Mouse (Mus musculus) megakaryocyte, embryonic 14.5 days (primary cell): ENCODE data around the gene Gse1. TPM values are rescaled to one million over a fixed set of nuclear protein-coding genes. Genes with fewer than 3 reads are reported as not detected.
A peak's percentile ranks its signal among the peaks of the same experiment; 100 is the strongest.
"Not testable (repeated sequence)": the region's sequence is repeated elsewhere in the genome, so short reads cannot be mapped to it uniquely, and the experiment has no call there.

Source experiments
- H3K27me3 ChIP-seq: replicated peaks from 2 replicates; pipeline ENCODE3; 2012; ENCODE audit warnings: inconsistent platforms
- H3K36me3 ChIP-seq: replicated peaks from 2 replicates; pipeline ENCODE3; 2012; ENCODE audit warnings: low read length, inconsistent platforms, mixed read lengths
- H3K4me1 ChIP-seq: 2 replicates; pipeline ENCODE4 v1.6.1; 2012; ENCODE audit warnings: inconsistent platforms
- H3K4me3 ChIP-seq: replicated peaks from 2 replicates; pipeline ENCODE3; 2012; ENCODE audit warnings: moderate library complexity, mild to moderate bottlenecking, inconsistent platforms
- H3K9me3 ChIP-seq: 2 replicates; pipeline ENCODE4 v1.6.1; 2012; ENCODE audit warnings: inconsistent platforms
- FLI1 ChIP-seq: IDR thresholded peaks from 2 replicates; pipeline ENCODE4 v1.6.1; 2012; ENCODE audit warnings: low read length, inconsistent platforms, mixed read lengths
- GATA1 ChIP-seq: IDR thresholded peaks from 3 replicates; pipeline ENCODE4 v1.6.1; 2012; ENCODE audit warnings: mixed read lengths, low read length, inconsistent platforms, borderline replicate concordance
- polyA plus RNA-seq: library from polyadenylated mRNA; stranded (reverse); fragments of >175 nt; gene quantifications from 2 replicates; pipeline ENCODE4 v1.2.3, GENCODE M21; 2012; ENCODE audit warnings: low replicate concordance; ENCODE audit not compliant: insufficient read depth

Gene Gse1
- polyA plus RNA-seq, 1 experiment, result 163 TPM

DNA sequence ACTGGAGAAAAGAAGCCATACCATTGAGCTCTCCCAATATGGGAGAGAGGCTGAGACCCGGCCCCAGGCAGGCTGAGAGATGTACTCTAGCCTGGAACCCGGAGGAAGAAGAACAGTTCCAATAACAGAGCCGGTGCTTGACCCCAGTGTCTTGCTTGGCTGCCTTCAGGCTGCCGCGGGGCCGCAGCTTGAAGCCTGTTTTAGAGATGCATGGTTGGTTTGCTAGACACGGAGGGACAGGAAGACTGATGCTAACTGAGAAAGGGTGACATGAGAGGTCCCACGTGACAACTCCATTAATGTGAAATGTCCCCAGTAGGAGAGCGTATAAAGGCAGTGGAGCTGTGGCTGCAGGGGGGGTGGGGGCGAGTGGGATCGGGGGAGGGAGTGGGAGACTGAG, 120.7 kb downstream of the Gse1 start:
- no peaks in the 10 kb centered on the region for H3K36me3 ChIP-seq
- H3K27me3 ChIP-seq, result peaks cover 46% of the 10 kb centered on the region
- peaks cover 88% of the 10 kb centered on the region for H3K4me1 ChIP-seq
- no peak overlapping the region for H3K4me3 ChIP-seq
- no peaks in the 10 kb centered on the region for H3K9me3 ChIP-seq
- TF ChIP-seq GATA1, result no peak
- no peak for TF ChIP-seq FLI1

DNA sequence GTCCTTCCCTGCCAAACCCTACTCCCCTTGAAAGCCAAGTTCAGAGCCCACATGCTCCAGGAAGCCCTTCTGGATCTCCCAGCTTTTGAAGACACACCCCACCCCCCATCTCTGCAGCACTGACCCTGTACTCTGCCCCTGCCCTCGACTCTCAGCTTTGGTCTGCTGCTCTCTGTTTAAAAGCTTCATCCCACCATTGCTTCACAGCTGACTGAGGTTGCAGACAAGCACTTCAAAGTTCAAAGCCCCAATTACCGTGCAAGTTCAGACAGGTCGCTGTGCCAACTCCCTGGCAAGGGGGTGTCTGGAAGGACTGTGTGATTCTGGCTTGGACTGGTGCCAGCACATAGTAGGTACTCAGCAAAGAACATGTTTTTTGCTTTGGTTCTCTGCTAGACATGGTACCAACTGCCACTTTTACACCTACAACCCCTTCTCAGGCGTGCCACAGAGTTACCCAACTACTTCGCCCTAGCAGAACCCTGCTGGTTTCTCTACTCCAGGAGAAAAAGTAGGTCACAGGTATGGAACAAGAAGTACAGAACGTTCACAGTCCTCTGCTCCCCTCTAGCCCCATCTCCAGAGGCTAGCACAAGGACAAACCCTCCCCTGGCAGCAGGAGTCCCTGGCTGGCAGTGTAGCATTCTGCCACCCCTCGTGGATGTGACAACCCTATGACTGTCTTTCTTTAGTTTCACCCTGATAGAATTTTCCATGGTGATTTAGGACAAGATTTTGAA, 123.2 kb downstream of the Gse1 start:
- Histone ChIP-seq H3K4me1 (peaks cover 88% of the 10 kb centered on the region), H3K36me3 (no peaks in the 10 kb centered on the region), H3K4me3 (no peak overlapping the region), H3K9me3 (no peaks in the 10 kb centered on the region), H3K27me3 (peaks cover 54% of the 10 kb centered on the region)
- TF ChIP-seq FLI1 (no peak), GATA1 (no peak)

- Histone ChIP-seq H3K36me3 (no peaks in the 10 kb centered on the region), H3K4me1 (peaks cover 88% of the 10 kb centered on the region), H3K9me3 (no peaks in the 10 kb centered on the region), H3K27me3 (peaks cover 53% of the 10 kb centered on the region), H3K4me3 (no peak overlapping the region)
- TF ChIP-seq GATA1 (no peak), FLI1 (no peak)
These were observed 123.8 kb downstream of the Gse1 start for GRCm38 (mm10) chr8:120352096-120352495.

GRCm38 (mm10) chr8:120356067-120356466, 127.8 kb downstream of the Gse1 start:
- no peaks in the 10 kb centered on the region for H3K36me3 ChIP-seq
- no peaks in the 10 kb centered on the region for H3K9me3 ChIP-seq
- TF ChIP-seq FLI1, result no peak
- no peak for TF ChIP-seq GATA1
- H3K4me1 ChIP-seq, result peaks cover 99% of the 10 kb centered on the region
- H3K4me3 ChIP-seq, result no peak overlapping the region
- H3K27me3 ChIP-seq, result peaks cover 35% of the 10 kb centered on the region

DNA sequence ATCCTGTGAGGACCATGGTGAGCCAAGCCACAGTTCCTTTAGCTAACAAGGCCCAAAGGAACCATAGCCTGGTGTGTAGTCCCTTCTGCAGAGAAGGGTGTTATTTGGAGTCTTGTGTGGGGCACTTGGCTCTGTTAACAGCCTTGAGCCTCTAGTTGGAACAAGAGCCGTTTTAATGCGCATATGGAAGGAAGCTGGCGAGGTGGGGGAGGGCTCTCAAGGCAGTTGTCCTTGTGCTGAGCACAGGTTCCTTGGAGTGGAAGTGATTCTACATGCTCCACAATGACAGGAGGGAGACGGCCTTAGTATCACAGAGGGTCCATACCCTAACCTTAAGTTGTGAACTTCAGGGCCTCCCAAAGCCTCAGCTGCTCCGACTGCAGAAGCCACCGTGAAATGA, 129.2 kb downstream of the Gse1 start:
- peak overlapping the region; percentile 6 for H3K4me3 ChIP-seq
- no peak for TF ChIP-seq GATA1
- no peak for TF ChIP-seq FLI1
- peaks cover 22% of the 10 kb centered on the region for H3K27me3 ChIP-seq
- H3K4me1 ChIP-seq, result peaks cover 99% of the 10 kb centered on the region
- no peaks in the 10 kb centered on the region for H3K9me3 ChIP-seq
- no peaks in the 10 kb centered on the region for H3K36me3 ChIP-seq

DNA sequence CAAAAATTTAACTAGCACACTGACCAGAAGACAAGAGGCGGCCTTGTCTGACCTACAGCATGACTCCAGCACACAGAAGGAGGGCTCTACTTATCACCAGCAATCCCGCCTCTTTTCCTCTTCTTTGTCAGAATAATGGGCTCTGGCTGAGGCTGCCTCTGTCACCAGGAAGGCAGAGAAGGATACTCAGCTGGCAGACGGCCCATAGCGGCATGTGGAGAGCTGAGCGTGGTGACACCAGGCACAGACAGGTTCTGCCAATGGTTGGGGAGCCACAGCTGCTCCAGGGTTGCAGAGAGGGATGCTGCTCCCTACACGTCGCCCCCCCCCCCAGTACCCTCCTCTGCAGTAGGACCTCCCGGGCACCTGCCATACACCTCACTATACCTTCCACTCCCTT, 133.0 kb downstream of the Gse1 start:
- Histone ChIP-seq H3K36me3 (peaks cover 5% of the 10 kb centered on the region), H3K27me3 (peaks cover 4% of the 10 kb centered on the region), H3K4me3 (peak overlapping the region; percentile 71), H3K9me3 (no peaks in the 10 kb centered on the region), H3K4me1 (peaks cover 99% of the 10 kb centered on the region)
- TF ChIP-seq FLI1, result no peak
- TF ChIP-seq GATA1, result no peak

DNA sequence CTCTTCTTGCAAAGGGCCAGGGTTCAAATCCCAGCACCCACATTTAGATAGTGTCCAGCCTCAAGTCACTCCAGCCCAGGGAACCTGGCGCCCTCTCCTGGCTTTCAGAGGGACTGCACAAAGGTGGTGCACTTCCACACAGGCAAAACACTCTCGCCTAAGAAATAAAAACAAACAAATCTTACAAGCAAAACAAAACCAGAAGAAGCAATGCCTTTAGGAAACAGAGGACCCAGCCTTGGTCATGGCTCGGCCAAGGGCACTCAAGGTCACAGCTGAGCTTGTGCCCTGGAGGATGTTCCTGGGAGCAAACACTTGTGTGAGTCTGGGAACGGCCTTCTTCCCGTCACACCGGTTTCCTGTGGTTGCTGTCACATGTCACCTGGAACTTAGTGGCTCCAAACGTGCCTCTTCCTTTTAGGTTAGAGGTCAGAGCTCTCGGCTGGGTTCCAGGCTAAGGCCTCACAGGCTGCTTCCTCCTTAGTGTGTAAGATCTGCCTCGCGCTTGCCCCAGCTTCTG, 135.4 kb downstream of the Gse1 start:
- Histone ChIP-seq H3K36me3 (peaks cover 5% of the 10 kb centered on the region), H3K27me3 (peaks cover 2% of the 10 kb centered on the region), H3K4me3 (peak overlapping the region; percentile 62), H3K4me1 (peaks cover 100% of the 10 kb centered on the region), H3K9me3 (no peaks in the 10 kb centered on the region)
- TF ChIP-seq FLI1, result no peak
- no peak for TF ChIP-seq GATA1

GRCm38 (mm10) chr8:120364093-120364725, 136.0 kb downstream of the Gse1 start:
- H3K27me3 ChIP-seq, result peaks cover 2% of the 10 kb centered on the region
- H3K4me3 ChIP-seq, result peak overlapping the region; percentile 73
- H3K9me3 ChIP-seq, result no peaks in the 10 kb centered on the region
- TF ChIP-seq FLI1 (no peak), GATA1 (no peak)
- H3K36me3 ChIP-seq, result peaks cover 5% of the 10 kb centered on the region
- peaks cover 100% of the 10 kb centered on the region for H3K4me1 ChIP-seq

GRCm38 (mm10) chr8:120366840-120367239, 138.6 kb downstream of the Gse1 start:
- no peaks in the 10 kb centered on the region for H3K27me3 ChIP-seq
- peaks cover 5% of the 10 kb centered on the region for H3K36me3 ChIP-seq
- H3K4me1 ChIP-seq, result peaks cover 100% of the 10 kb centered on the region

GRCm38 (mm10) chr8:120368191-120368590, 139.9 kb downstream of the Gse1 start:
- not testable (repeated sequence) for H3K36me3 ChIP-seq, H3K9me3 ChIP-seq, H3K27me3 ChIP-seq
- Histone ChIP-seq H3K4me1 (peaks cover 100% of the 10 kb centered on the region), H3K4me3 (peak overlapping the region; percentile 93)

More at GRCm38 (mm10) chr8:120366840-120367239, 138.6 kb downstream of the Gse1 start:
- no peak for TF ChIP-seq FLI1
- H3K4me3 ChIP-seq, result no peak overlapping the region
- no peaks in the 10 kb centered on the region for H3K9me3 ChIP-seq
